Mouse (Mus musculus) ovary, adult 10 weeks (tissue): Measurements from ENCODE around the gene Nom1. TPM values are rescaled to one million over a fixed set of nuclear protein-coding genes. Genes with fewer than 3 reads are reported as not detected.

Experiments
- polyA plus RNA-seq: library from polyadenylated mRNA; stranded (reverse); fragments of 350-450 nt; fragmentation: Illumina TruSeq; extraction: RNeasy Lipid Tissue Mini Kit (QIAGEN cat#74804); gene quantifications from one replicate; pipeline ENCODE4 v1.2.3, GENCODE M21; 2014

Nom1 gene
- 17.3 TPM for polyA plus RNA-seq

GRCm38 (mm10) chr5:29434228-29434871 is at the start of gene Nom1:
Gene Nom1, plus strand, starts transcription at chr5:29434664.

GRCm38 (mm10) chr5:29478208-29479197 is 44.0 kb downstream of the Nom1 start, which contains the start of gene Mnx1:
Gene Mnx1, minus strand, starts transcription at chr5:29478470.

Other genes starting within 250 kb of the Nom1 start
- 13.7 TPM for gene Rnf32, start 238.7 kb upstream of the Nom1 start, polyA plus RNA-seq
- 19.7 TPM for gene Lmbr1, start 56.3 kb upstream of the Nom1 start, polyA plus RNA-seq
- not detected for gene Mnx1, start 43.8 kb downstream of the Nom1 start, polyA plus RNA-seq
- gene Ube3c, start 134.6 kb downstream of the Nom1 start, polyA plus RNA-seq, result 57.9 TPM